ENCODE assay signal across 8 mouse cellular contexts in genomic region chr11:87817443-87817773, GRCm38 (mm10). TPM values are rescaled to one million over a fixed set of nuclear protein-coding genes. Genes with fewer than 3 reads are reported as not detected.
DNase-seq lines count a peak whose midpoint lies in the region; ATAC-seq and TF ChIP-seq lines count a peak whose summit lies in the region.
"Had no signal": no experiment of that assay in that cellular context is flagged by ENCODE, and none has a peak within 500 bp of the region (broad histone marks: within the 10 kb centered on the region; RNA-seq: fewer than 3 reads in every experiment).

No protein-coding gene starts in this region.

- H3K9me3 ChIP-seq in lung, embryonic 14.5 days (ENCODE audit: low read depth, low read length) = no peaks in the 10 kb centered on the region
- no peaks in the 10 kb centered on the region for H3K9me3 ChIP-seq in forebrain, embryonic 10.5 days
- H3K9me3 ChIP-seq in limb, embryonic 12.5 days = no peaks in the 10 kb centered on the region
- no peaks in the 10 kb centered on the region for H3K9me3 ChIP-seq in stomach, embryonic 14.5 days (ENCODE audit: control insufficient read depth, low read depth, low read length)

- no peak overlapping the region for H3K27ac ChIP-seq in lung, embryonic 14.5 days (ENCODE audit: low read depth)
- H3K27ac ChIP-seq in forebrain, embryonic 10.5 days = peak overlapping the region; percentile 65
- H3K27ac ChIP-seq in limb, embryonic 12.5 days = no peak overlapping the region
- H3K27ac ChIP-seq in stomach, embryonic 14.5 days (ENCODE audit: low read length) = no peak overlapping the region
- H3K27ac ChIP-seq: liver, embryonic 14.5 days had no signal

- no peaks in the 10 kb centered on the region for H3K36me3 ChIP-seq in lung, embryonic 14.5 days (ENCODE audit: insufficient read depth)
- H3K36me3 ChIP-seq in forebrain, embryonic 10.5 days (replicated peaks) = no peaks in the 10 kb centered on the region
- no peaks in the 10 kb centered on the region for H3K36me3 ChIP-seq in limb, embryonic 12.5 days
- no peaks in the 10 kb centered on the region for H3K36me3 ChIP-seq in stomach, embryonic 14.5 days (ENCODE audit: control insufficient read depth, insufficient read depth, low read length)

- peak overlapping the region; percentile 43; the same call in 1 of the 2 replicates for H3K9ac ChIP-seq in lung, embryonic 14.5 days
- peak overlapping the region; percentile 56; the same call in 1 of the 2 replicates for H3K9ac ChIP-seq in limb, embryonic 12.5 days (replicated peaks)
- H3K9ac ChIP-seq in stomach, embryonic 14.5 days (replicated peaks; ENCODE audit: low read depth, low read length) = no peak overlapping the region
- H3K9ac ChIP-seq: liver, embryonic 14.5 days had no signal

- no peak for DNase-seq in lung, embryonic 14.5 days
- no peak for DNase-seq in lung, postnatal 14 days
- DNase-seq in forebrain, embryonic 10.5 days (ENCODE audit: extremely low spot score, low spot score) = no peak
- no peak for DNase-seq in gastrocnemius, postnatal 36 days
- DNase-seq in left cerebral cortex, postnatal 14 days (ENCODE audit: low spot score in 2 of 2) = no peak

- no peak for TF ChIP-seq CTCF in lung, embryonic 14.5 days (IDR thresholded peaks at IDR 0.05; ENCODE audit: low read depth)

- H3K27me3 ChIP-seq in lung, embryonic 14.5 days (ENCODE audit: insufficient read depth, low read length) = peaks cover 3% of the 10 kb centered on the region; the same call in 1 of the 2 replicates
- peaks cover 38% of the 10 kb centered on the region for H3K27me3 ChIP-seq in forebrain, embryonic 10.5 days (ENCODE audit: poor library complexity, severe bottlenecking)
- H3K27me3 ChIP-seq in limb, embryonic 12.5 days = peaks cover 32% of the 10 kb centered on the region
- 0 out of 2 replicates have a peak, but pooled peaks cover 2% of the 10 kb centered on the region for H3K27me3 ChIP-seq in stomach, embryonic 14.5 days (ENCODE audit: control insufficient read depth, insufficient read depth, low read length)

- WGBS in lung, embryonic 14.5 days = 24% methylated on average over 4 of the region's 4 CpGs
- WGBS in forebrain, embryonic 10.5 days = 32% methylated on average over 4 of the region's 4 CpGs
- 28% methylated on average over 4 of the region's 4 CpGs for WGBS in limb, embryonic 12.5 days
- 26% methylated on average over 4 of the region's 4 CpGs for WGBS in stomach, embryonic 14.5 days

- H3K4me3 ChIP-seq in lung, embryonic 14.5 days (ENCODE audit: low read depth, low read length) = peak overlapping the region; percentile 34
- H3K4me3 ChIP-seq in forebrain, embryonic 10.5 days = peak overlapping the region; percentile 54
- peak overlapping the region; percentile 40 for H3K4me3 ChIP-seq in limb, embryonic 12.5 days (replicated peaks)
- peak overlapping the region; percentile 22 for H3K4me3 ChIP-seq in stomach, embryonic 14.5 days (ENCODE audit: low read depth, low read length)

- peak; percentile 28; the same call in 1 of the 2 replicates for ATAC-seq in lung, embryonic 14.5 days (ENCODE audit: insufficient read depth)
- no peak for ATAC-seq in limb, embryonic 12.5 days (ENCODE audit: insufficient number of reproducible peaks, insufficient read depth, low FRiP score, low TSS enrichment, low read depth)
- no peak for ATAC-seq in stomach, embryonic 14.5 days (ENCODE audit: insufficient number of reproducible peaks, insufficient read depth, low FRiP score, low read depth)

- intact Hi-C loops in gastrocnemius, postnatal 36 days (cut with DNase I) = no loop called here
- intact Hi-C loops in left cerebral cortex, postnatal 14 days (cut with DNase I) = no loop called here

- peak overlapping the region; percentile 69 for H3K4me2 ChIP-seq in lung, embryonic 14.5 days
- H3K4me2 ChIP-seq in limb, embryonic 12.5 days = peak overlapping the region; percentile 71
- peak overlapping the region; percentile 68 for H3K4me2 ChIP-seq in stomach, embryonic 14.5 days (replicated peaks; ENCODE audit: low read depth, low read length)

- no peaks in the 10 kb centered on the region for H3K4me1 ChIP-seq in lung, embryonic 14.5 days (ENCODE audit: insufficient read depth)
- peaks cover 21% of the 10 kb centered on the region for H3K4me1 ChIP-seq in forebrain, embryonic 10.5 days
- peaks cover 9% of the 10 kb centered on the region for H3K4me1 ChIP-seq in limb, embryonic 12.5 days (replicated peaks)
- no peaks in the 10 kb centered on the region for H3K4me1 ChIP-seq in stomach, embryonic 14.5 days (ENCODE audit: control insufficient read depth, insufficient read depth, low read length)

RNA-seq across cellular contexts. Expression of gene Lpo, which starts 10.7 kb away (rescaled TPM):
- polyA plus RNA-seq in lung, embryonic 14.5 days (2014; fragmentation: Nextera tagmentation; extraction: Ambion mirVana) = 0.05 TPM in 1 of 2 replicates, not detected in the other
- 0.06 and 0.14 TPM in 2 replicates for polyA plus RNA-seq in forebrain, embryonic 10.5 days (2016; fragmentation: Nextera tagmentation; extraction: Ambion mirVana)
- polyA plus RNA-seq in limb, embryonic 12.5 days (2016; fragmentation: Nextera tagmentation; extraction: Ambion mirVana) = 0.09 TPM in 1 of 2 replicates, not detected in the other
- 0.14 and 0.25 TPM in 2 replicates for polyA plus RNA-seq in stomach, embryonic 14.5 days (2014; fragmentation: Nextera tagmentation; extraction: Ambion mirVana)
- not detected for total RNA-seq in gastrocnemius, postnatal 36 days (2021)
- total RNA-seq in left cerebral cortex, postnatal 14 days (2021) = under 1 TPM; 0.36 to 0.68 TPM

RNA-seq across cellular contexts. Expression of gene Mpo, which starts 24.0 kb away (rescaled TPM):
- polyA plus RNA-seq in lung, embryonic 14.5 days (2014; fragmentation: Nextera tagmentation; extraction: Ambion mirVana) = 0.37 and 0.89 TPM in 2 replicates
- polyA plus RNA-seq in forebrain, embryonic 10.5 days (2016; fragmentation: Nextera tagmentation; extraction: Ambion mirVana) = 4.5 and 5.1 TPM in 2 replicates
- 1.7 and 2.6 TPM in 2 replicates for polyA plus RNA-seq in limb, embryonic 12.5 days (2016; fragmentation: Nextera tagmentation; extraction: Ambion mirVana)
- polyA plus RNA-seq in stomach, embryonic 14.5 days (2014; fragmentation: Nextera tagmentation; extraction: Ambion mirVana) = 2.5 and 5.0 TPM in 2 replicates
- total RNA-seq in gastrocnemius, postnatal 36 days (2021) = not detected
- not detected for total RNA-seq in left cerebral cortex, postnatal 14 days (2021)

RNA-seq across cellular contexts. Expression of gene Mks1, which starts 35.6 kb away (rescaled TPM):
- 11.3 and 14.3 TPM in 2 replicates for polyA plus RNA-seq in lung, embryonic 14.5 days (2014; fragmentation: Nextera tagmentation; extraction: Ambion mirVana)
- polyA plus RNA-seq in forebrain, embryonic 10.5 days (2016; fragmentation: Nextera tagmentation; extraction: Ambion mirVana) = 17.6 and 18.5 TPM in 2 replicates
- polyA plus RNA-seq in limb, embryonic 12.5 days (2016; fragmentation: Nextera tagmentation; extraction: Ambion mirVana) = 19.2 and 21.0 TPM in 2 replicates
- 14.6 and 14.7 TPM in 2 replicates for polyA plus RNA-seq in stomach, embryonic 14.5 days (2014; fragmentation: Nextera tagmentation; extraction: Ambion mirVana)
- 1 to 10 TPM; 1.3 to 1.8 TPM for total RNA-seq in gastrocnemius, postnatal 36 days (2021)
- total RNA-seq in left cerebral cortex, postnatal 14 days (2021) = 1 to 10 TPM; 5.3 to 5.6 TPM

RNA-seq across cellular contexts. Expression of gene Tspoap1, which starts 57.1 kb away (rescaled TPM):
- 1.5 and 2.5 TPM in 2 replicates for polyA plus RNA-seq in lung, embryonic 14.5 days (2014; fragmentation: Nextera tagmentation; extraction: Ambion mirVana)
- polyA plus RNA-seq in forebrain, embryonic 10.5 days (2016; fragmentation: Nextera tagmentation; extraction: Ambion mirVana) = 11.0 and 11.1 TPM in 2 replicates
- polyA plus RNA-seq in limb, embryonic 12.5 days (2016; fragmentation: Nextera tagmentation; extraction: Ambion mirVana) = 5.7 and 5.9 TPM in 2 replicates
- 3.1 TPM in 2 replicates for polyA plus RNA-seq in stomach, embryonic 14.5 days (2014; fragmentation: Nextera tagmentation; extraction: Ambion mirVana)
- under 1 TPM in 1 of 2 experiments, not detected in 1; 0.13 TPM for total RNA-seq in gastrocnemius, postnatal 36 days (2021)
- 100 to 1,000 TPM; 154 to 162 TPM for total RNA-seq in left cerebral cortex, postnatal 14 days (2021)

RNA-seq across cellular contexts. Expression of gene Epx, which starts 57.9 kb away (rescaled TPM):
- polyA plus RNA-seq in lung, embryonic 14.5 days (2014; fragmentation: Nextera tagmentation; extraction: Ambion mirVana) = not detected in 2 replicates
- polyA plus RNA-seq in forebrain, embryonic 10.5 days (2016; fragmentation: Nextera tagmentation; extraction: Ambion mirVana) = not detected in 2 replicates
- polyA plus RNA-seq in limb, embryonic 12.5 days (2016; fragmentation: Nextera tagmentation; extraction: Ambion mirVana) = 0.09 and 0.19 TPM in 2 replicates
- polyA plus RNA-seq in stomach, embryonic 14.5 days (2014; fragmentation: Nextera tagmentation; extraction: Ambion mirVana) = 0.25 and 0.32 TPM in 2 replicates
- not detected for total RNA-seq in gastrocnemius, postnatal 36 days (2021)
- total RNA-seq in left cerebral cortex, postnatal 14 days (2021) = under 1 TPM; 0.13 to 0.55 TPM
